Mouse (Mus musculus): Measurements from ENCODE around the gene Ccdc63.
"Not testable (repeated sequence)": the region's sequence is repeated elsewhere in the genome, so short reads cannot be mapped to it uniquely, and the experiment has no call there.

Ccdc63 gene

DNA sequence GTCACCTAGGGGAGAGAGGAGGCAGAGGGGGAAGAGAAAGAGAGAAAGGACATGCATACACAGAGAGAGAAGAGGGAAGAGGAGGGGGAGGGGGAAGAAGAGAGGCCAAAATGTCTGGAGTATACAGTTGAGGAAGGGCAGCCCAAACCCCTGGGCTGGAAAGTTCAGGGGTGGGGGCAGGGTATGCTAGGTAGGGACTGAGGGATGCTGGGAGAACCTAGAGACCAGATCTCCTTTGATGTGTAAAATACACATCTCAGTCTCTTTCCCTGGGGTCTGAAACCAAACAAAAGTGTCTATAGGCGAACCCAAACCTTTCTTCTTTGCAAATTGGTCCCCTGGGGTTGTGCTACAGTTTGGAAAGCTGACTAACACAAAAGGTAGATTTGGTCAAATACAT lies 7.5 kb upstream of the Ccdc63 start:
- no peak for DNase-seq (ENCODE audit: low spot score)

DNA sequence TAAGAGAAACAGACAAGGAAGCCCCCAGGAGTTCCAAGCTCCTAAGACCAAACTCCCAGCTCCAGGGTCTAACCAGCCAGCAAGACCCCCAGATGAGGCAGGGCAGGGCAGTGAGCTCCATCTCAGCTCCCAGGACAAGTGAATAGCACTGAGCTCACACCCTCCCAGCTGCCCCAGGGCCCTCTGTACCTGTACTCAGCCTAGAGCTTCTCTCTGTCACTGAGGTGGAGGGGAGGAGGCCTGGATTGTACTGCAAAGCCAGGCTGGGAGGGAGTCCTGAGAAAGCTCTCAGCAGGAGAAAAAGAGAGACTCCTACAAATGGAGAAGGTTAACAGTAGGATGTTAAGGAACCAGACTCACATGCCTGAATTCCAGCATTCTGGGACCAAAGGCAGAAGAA lies 6.0 kb upstream of the Ccdc63 start:
- no peak for DNase-seq (ENCODE audit: low spot score)

DNA sequence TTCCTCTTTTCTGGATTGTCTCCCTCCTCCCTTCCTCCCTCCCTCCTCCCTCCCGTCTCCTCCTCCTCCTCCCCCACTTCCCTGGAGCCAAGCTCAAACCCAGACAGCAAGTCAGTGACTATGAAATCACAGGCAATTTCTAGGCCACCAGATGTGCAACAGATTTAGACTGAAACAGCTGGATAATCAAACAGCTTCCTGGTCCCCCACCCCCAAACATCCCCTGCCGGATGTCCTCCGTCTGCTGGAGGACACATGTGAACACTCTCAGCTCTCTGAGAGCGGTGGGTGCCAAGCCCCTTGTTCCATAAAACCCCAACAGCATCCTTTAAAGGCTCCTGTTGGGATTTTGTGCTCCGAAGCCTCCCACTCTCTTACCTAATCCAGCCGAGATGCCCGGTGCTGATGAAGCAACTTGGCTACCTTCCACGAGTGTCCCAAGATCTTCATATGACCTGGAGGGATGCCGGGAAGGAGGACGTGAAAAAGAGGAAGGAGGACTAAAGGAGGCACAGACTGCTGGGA lies 5.5 kb upstream of the Ccdc63 start:
- peak; percentile 71 for DNase-seq (ENCODE audit: low spot score)

DNA sequence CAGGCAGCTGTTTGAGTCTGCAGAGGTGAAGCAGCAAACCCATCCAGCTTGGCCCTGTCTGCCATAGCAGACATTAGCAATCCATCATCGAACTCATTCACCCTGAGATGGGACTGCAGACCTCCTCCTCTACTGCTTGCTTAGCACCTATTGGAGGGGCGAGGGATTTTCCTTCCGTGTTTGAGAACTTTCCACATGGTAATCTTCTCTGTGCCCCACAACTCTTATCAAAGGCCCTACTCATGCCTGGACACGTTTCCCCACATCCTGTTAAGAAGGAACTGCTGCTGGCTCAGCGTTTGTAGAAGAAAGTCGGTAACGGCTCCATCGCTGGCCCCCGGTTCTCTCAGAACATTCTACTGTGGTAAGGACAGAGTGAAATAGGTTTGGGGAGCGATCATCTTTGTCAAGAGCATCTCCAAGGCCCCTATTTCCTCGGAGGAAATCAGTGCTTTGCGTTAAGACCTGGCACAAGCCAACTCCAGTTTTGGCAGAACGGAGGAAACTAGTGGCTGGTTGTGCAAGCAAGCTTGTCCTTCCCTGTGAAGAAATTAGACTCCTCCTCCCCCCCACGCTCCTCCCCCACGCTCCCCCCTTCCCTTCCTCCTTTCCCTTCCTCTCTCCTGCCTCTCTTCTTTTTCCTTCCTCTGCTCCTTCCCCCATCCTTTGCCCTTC lies 4.9 kb upstream of the Ccdc63 start:
- DNase-seq (ENCODE audit: low spot score) = peak; percentile 87

DNA sequence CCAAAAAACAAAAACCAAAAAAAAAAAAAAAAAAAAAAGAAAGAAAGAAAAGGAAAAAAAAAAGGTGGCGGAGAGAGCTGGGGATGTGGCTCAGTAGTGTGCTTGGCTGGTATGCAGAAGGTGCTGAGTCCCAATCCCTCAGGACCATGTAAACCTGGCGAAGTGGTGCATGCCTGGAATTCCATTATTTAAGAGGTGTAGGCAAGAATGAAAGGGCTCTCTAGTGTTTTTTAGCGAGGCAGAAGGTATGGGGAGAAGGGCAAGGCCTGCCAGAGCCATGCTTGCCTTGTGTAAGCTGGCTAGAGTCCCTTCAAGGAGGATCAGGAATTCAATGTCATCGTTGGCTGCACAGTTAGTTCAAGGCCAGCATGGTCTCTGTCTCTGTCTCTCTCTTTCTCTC lies 4.2 kb upstream of the Ccdc63 start:
- no peak for DNase-seq (ENCODE audit: low spot score)

DNA sequence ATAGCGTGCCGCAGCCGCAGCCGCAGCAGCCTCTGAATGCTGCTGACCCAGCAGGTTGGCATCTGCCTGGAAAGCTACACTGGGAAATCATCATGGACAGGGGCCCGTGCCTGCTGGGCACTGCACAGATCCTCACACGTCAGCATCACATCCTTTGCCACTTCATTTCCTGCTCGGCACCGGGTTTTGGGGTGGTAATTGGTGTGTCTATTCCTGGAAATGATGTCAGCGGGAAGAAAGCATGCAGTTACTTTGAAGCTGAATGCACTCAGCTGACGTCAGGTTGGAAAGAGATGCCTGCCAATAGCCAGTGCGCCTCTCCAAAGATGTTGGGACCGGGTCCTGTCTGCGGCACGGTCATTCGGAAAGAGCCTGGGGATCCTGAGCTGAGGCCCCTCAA lies 2.9 kb upstream of the Ccdc63 start:
- DNase-seq (ENCODE audit: low spot score) = no peak

DNA sequence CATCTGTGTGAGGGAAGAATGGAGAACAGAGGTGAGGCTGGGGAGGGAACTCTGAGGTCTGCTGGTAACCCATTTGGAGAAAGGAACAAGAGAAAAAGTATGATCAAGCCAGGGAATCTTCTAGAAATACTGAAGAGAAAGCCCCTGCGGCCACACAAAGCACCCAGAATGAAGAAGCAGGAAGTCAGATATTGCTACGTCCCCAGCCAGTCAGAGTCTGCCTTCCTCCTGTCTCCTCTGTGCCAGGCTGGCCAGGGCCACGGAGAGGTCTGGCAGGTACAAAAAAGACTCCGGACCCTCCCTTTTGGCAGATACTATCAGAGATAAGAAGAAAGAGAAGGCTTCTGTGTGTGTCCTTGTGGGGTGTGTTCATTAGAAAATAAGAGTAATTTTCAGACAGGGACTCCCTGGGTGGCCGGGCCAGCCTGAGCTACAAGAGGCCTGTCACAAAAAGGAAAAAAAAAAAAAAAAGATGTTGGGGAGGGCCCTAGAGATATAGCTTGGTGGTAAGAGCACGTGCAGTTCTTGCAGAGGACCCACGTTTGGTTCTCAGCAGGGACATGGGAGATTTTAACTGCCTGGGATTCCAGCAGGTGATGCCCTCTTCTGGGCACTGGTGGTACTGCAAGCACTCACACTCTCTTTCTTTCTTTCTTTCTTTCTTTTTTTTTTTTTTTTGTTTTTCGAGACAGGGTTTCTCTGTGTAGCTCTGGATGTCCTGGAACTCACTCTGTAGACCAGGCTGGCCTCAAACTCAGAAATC lies 1.8 kb upstream of the Ccdc63 start:
- no peak for DNase-seq (ENCODE audit: low spot score)

DNA sequence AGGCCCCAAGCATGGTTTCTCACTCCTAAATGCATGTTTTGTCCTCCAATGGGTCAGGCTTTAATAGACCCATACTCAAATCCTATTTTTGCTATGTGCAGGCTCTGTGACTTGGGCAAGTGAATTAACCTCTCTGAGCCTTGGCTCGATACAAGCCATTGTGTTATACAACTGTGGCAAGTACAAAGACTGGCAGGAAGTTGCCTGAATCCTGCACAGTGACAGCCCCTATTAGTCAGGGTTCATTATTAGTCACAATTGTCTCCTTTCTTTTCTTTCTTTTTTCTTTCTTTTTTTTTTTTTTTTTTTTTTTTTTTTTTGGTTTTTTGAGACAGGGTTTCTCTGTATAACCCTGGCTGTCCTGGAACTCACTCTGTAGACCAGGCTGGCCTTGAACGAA lies 852 bp downstream of the Ccdc63 start:
- not testable (repeated sequence) for DNase-seq (ENCODE audit: low spot score)

DNA sequence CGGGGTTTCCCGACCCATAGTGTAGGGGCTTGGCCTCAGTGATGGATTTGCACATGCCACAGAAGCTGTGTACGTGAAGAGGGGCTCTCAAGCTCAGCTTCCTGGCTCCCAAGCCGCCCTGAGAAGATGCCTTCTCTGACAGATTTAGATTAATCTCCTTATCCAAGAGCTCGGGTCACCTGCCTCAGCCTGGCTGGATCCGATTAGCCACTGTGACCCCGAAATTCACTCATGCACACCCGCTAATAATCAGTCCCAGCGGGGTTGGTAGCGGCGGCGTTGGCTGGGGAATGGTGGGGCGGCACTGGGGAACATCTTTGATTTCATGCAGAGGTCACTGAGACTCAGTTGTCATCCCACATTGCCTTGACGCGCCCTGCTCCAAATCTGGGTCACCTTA lies 1.8 kb downstream of the Ccdc63 start:
- DNase-seq (ENCODE audit: low spot score) = no peak

DNA sequence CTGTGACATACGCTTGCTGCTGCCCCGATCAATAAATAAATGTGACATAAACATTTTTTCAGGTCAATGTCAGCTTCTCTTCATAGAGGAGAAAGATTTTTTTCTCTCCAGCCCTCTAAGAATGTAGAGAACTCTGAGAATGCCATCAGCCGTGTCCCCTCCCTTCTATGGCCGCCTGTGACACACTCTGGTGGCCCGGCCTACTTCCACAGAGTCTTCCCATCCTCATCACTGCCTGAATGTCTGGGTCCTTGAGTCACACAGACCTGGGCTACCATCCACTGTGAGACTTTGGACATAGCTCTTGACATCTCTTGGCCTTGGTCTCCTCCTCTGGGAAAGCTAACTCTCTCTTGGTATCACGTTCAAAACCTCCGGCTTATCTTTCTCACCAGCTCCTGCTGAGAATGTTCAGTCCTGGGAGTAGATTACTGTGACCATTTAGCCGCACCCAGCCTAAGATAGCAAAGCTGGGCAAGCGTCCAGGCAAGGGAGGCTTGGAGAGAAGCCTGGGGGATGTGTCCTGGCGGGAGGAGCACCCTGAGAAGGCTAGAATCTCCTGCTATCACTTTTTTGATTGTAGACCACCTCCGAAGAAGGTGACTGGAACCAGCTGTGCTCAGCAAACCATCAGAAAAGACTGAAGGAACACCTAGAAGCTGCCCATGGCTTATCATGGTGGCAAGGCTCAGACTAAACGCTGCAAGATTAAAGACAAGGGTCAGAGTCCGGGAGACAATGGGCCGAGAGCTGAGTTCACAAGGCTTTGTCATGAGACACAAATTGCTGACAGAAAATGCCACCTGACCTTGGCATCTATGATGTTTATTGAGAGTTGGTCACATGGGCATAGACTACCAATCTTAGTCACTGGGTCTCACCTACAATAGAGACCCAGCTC lies 3.9 kb downstream of the Ccdc63 start:
- DNase-seq (ENCODE audit: low spot score) = no peak

DNA sequence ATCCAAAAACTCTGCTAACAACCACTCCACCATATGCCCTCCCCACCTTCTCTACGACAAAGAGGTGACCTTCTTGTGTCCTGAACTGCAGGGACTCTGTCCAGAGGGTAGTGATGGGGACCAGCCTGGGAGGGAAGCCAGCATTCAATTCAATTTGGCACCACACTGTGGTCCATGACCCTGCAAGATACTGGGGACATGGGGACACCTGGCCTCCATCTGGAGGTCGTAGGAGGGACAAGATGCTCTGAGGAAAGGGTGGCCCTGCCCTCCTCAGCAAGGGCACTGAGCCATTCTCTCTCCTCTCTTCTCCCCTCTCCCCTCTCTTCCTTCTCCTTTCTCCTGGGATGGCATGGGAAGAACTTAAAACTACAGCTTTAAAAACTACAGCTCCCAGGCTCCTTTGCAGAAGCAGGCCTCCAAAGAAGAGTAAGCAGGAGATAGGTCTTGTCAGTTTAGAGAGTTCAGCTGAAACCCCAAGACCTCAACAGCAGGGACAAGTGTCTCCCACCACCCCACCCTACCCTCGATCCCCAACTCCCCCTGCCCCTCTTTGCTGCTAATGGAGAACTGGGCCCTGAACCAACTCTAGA lies 5.2 kb downstream of the Ccdc63 start:
- DNase-seq (ENCODE audit: low spot score) = no peak

DNA sequence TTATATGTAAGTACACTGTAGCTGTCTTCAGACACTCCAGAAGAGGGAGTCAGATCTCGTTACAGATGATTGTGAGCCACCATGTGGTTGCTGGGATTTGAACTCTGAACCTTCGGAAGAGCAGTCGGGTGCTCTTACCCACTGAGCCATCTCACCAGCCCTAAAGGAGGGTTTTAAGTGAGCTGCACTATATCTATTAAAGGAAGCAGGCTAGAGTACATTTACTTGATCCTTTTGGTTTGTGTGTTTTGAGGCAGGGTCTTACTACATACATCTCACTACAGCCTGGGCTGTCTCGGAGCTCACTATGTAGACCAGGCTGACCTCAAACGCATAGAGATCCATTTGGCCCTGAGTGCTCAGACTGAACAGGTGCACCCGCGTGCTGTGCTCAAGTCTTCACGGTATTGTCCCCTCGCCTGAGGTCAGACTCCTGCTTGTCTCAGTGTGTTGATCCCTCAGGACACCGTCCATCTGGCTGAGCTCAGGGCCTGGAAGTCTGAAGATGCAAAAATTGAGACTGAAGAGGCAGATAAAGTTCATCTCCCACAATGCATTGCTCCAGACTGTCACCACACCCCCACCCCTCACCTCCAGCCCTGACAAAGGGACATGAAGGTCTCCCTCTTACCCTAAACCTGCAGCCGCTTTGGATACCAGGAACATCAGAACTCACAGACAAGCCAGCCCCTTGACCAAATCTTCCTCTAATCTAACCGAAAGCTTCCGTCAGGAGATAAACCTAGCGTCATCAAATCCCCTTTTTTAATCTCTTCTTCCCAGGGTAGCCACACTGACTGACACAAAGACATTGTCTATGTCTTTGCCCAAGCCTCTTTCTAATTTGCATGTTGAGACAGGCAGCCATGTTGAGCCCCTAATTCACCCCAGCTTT lies 6.0 kb downstream of the Ccdc63 start:
- no peak for DNase-seq (ENCODE audit: low spot score)

DNA sequence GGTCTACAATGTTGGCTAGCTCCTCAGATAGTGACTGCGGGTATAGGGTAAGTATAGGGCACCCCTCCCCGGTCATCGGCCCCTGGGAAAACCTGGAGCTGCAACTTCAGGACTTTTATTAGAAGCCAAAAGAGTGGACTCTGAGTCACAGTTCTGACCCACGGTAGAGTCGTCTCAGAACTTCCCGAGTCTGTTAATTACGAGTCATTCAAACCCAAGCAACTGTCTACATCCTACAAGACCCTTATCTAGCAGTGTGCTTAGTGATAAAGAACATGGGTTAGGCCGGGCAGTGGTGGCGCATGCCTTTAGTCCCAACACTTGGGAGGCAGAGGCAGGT lies 7.6 kb downstream of the Ccdc63 start:
- no peak for DNase-seq (ENCODE audit: low spot score)

DNA sequence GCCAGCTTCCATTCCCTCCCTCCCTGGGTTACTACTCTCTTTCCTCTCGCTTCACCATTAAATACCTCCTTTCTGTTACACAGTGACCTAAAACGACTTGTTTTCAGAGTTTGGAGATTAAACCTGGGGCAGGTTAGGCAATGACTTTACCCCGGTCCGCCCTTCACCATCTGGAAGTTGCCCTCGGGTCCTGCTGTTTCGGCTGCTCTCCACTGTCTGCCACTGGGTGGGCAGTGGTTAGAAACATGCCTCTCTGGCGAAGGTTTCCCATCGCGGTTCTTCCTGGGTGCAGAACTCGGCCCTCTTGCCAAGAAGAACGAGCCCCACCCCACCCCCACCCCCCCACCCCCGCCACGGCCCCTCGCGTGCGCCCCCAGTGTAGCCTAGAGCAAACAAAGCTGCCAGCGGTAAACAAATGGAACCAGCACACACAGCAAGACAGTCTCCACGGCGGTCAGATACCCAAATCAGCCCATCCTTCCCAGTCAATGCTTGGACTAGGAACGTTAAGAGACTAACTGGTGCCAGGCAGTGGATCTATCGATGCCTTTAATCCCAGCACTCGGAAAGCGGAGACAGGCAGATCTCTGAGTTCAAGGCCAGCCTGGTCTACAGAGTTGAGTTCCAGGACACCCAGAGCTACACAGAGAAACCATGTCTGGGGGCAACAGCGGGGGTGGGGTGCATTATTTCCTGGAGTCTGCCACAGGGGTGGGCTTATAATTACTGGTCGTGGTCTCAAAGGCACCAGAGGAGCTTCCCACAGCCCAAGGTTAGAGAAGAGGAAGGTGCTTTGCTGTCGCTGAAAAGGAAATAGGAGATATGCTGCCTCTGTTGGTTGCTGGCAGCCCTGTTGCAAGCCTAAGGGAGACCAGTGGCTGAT lies 8.2 kb downstream of the Ccdc63 start:
- no peak for DNase-seq (ENCODE audit: low spot score)

DNA sequence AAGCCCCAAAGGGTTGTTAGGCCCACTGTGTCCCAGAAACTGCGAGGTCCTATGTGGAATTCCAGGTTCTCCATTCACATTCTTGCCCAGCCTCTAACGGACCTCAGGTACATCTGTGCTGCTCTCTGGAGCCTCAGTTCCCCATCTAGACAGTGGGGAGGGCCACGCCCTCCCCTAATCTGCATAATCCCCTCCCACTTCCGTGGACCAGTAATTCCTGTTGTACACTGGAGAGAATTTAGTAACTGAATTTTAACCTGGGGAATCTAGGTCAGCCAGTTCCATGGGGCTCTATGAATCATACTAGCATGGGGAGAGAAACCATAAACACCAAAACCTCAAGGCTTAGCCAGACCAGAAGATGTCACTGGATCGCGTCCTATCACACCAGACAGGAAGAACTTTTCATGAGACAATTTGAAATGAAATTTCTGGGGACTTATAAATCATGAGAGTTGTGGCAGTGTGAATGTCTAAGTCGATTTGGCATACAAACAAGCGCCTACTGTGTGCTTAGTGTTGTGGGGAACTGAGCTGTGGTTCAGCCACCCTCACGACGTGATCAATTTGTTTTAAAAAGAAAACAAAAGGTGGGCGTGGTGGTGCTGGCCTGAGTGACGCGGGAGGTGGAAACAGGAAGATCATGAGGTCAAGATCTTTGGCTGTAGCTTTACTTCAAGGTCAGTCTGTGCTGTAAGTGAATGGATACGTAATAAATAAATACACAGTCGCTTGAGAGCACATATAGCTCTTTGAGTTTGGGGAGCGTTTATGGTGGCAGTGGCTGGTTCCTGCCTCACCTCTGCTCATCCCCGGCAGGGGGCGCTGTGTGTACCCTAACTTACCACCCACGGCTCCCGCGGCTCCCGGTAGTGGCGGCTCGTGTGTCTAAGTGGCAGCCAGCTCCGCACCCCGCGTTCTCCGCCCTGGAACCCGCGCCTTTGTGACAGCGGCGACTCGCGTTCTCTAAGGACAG lies 9.3 kb downstream of the Ccdc63 start:
- DNase-seq (ENCODE audit: low spot score) = peak; percentile 73

DNA sequence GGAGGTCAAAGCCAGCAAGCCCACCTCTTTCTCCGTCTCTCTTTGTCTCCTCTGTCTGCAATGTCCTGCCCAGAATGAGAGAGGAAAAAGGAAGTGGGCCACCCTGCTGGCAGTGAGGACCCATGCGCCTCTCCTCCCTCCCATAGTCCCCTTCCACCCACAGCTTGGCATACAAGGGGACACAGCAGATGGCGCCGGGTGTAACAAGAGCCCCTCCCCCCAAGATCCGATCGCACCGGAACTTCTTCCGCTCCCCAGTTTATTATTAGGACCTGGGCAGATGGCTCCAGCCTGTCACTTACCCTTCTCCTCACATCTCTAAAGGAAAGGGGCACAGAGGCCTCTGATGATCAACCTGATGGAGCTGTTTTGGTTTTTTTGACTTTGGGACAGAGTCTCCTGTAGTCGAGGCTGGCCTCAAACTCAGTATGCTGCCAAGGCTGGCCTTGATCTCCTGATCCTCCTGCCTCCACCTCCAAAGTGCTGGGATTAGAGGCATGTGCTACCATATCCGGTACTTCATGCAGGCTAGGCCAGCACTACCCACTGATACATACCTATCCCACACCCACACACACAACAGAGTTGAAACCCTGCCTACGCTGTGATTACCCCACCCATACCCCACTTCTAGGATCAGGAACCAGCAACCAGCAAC lies 10.2 kb downstream of the Ccdc63 start:
- DNase-seq (ENCODE audit: low spot score) = no peak

DNA sequence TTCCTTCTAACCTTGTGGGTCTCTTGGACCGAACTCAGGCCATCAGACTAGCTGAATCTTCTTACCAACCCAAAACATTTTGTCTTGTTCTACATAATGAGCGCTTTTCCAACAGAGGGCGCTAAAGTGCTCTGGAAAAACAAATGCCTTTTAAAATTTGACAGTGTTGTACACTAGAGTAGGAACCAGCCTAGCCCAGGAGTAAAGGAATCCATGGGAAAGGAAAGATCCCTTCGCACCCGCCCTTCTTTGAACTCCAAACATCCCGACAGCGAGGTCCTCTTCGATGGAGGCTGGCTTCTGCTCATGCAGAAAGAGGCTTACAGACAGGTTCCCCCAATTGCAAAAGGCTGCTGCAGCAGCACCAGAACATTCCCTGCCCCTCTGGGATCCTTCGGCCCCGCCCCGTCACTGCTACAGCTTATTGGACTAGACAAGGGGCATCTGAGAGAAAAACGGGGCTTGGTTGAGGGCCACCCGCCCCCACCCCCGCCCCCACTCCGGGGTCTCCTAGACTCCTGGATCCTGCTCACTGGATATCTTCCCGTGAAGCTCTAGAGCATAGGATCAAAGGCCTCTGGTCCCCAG lies 11.5 kb downstream of the Ccdc63 start:
- peak; percentile 81 for DNase-seq (ENCODE audit: low spot score)

DNA sequence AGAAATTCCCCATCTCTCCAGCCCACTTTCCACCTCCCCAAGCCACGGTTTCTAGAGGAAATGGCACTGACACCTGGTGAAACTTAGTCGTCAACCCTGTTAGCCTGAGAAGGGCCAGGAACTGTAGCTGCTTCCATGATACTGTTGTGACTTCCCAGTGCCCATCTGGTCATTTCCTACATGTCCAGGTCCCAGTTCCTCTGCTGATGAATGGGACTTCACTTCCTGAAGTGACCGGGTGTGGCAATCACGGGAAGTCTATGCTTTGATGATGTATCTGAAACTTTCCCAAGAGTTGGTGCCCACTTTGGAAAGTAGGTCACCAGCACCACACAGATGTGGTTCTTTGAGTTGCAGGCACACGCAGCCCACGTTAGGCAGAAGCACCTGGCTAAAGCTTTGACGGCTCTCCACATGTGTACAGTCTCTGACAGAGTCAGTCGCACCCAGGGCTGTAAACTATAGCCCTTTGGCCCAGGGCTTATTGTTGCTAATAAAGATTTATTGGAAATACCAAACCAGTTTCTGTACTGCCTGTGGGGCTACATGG lies 15.3 kb downstream of the Ccdc63 start:
- DNase-seq (ENCODE audit: low spot score) = no peak
